8 mouse cellular contexts compared by ENCODE assay signal in the genomic region with DNA sequence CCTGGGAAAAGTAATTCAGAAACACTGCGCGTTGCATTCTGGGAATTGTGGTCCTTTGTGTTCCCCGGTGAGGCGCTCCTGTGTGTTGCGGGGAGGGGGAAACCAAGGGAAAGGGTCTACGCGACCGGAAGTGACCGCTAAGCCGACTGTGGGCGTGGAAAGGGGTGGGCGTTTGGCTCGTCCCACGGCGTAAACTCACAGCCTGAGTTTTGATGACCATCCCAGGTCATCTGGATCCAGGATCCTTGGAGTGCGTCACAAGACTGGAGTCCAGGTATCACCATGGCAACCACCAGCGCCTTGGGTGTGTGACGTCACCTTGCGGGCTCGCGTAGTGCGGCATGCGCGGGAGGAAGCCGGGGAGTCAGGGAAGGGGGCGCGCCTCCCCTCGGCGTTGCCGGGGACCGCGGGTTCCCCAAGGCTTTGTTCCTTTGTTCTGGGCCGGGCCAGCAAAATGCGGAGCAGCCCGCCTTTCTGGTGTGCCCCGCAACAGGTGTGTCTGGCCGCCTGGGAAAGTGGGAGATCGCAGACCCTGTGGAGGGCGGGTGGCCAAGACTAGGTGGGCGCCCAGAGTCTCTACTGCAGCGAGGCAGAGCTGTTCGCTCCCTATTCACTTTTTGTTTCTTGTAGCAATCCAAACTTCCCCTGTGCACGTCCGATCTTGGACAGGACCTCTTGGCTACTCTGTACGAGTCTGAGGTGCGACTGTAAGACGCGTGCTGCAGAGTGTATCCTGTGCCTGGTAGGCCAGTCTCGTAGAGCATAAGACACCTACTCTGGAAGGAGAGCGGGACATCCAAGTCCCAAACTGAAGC. TPM values are rescaled to one million over a fixed set of nuclear protein-coding genes. Genes with fewer than 3 reads are reported as not detected.
DNase-seq lines count a peak whose midpoint lies in the region; ATAC-seq and TF ChIP-seq lines count a peak whose summit lies in the region.

TSS of gene Zfp184 (plus strand) at position 169 of the 815 bp plus-strand sequence.

- peak within 1 kb of the TSS; percentile 92 for H3K9ac ChIP-seq in forebrain, embryonic 11.5 days (ENCODE audit: low read length)
- H3K9ac ChIP-seq in heart, embryonic 16.5 days (ENCODE audit: low read length) = peak within 1 kb of the TSS; percentile 87
- H3K9ac ChIP-seq in liver, embryonic 14.5 days (replicated peaks) = peak within 1 kb of the TSS; percentile 68
- H3K9ac ChIP-seq in neural tube, embryonic 11.5 days (ENCODE audit: low read length) = peak within 1 kb of the TSS; percentile 70
- peak within 1 kb of the TSS; percentile 90 for H3K9ac ChIP-seq in stomach, embryonic 16.5 days (ENCODE audit: low read length)

- peaks cover 21% of the 10 kb centered on the region for H3K4me1 ChIP-seq in E14TG2a.4 (replicated peaks; ENCODE audit: low read depth, low read length)
- H3K4me1 ChIP-seq in forebrain, embryonic 11.5 days (replicated peaks; ENCODE audit: control insufficient read depth, insufficient read depth, low read length) = no peaks in the 10 kb centered on the region; the same call in 1 of the 2 replicates
- H3K4me1 ChIP-seq in heart, embryonic 16.5 days (ENCODE audit: control insufficient read depth, insufficient read depth, low read length) = 0 out of 2 replicates have a peak, but pooled peaks cover 5% of the 10 kb centered on the region
- peaks cover 0 to 6% of the 10 kb centered on the region in 2 experiments; a peak in 2 of 4 replicates for H3K4me1 ChIP-seq in liver, embryonic 14.5 days (replicated peaks; ENCODE audit: control insufficient read depth in 2 of 2, insufficient read depth in 2 of 2, low read length in 1 of 2)
- H3K4me1 ChIP-seq in neural tube, embryonic 11.5 days (ENCODE audit: control insufficient read depth, insufficient read depth, low read length) = peaks cover 4% of the 10 kb centered on the region
- H3K4me1 ChIP-seq in stomach, embryonic 16.5 days (ENCODE audit: control insufficient read depth, insufficient read depth, low read length) = no peaks in the 10 kb centered on the region

- no peak for TF ChIP-seq CTCF in E14TG2a.4 (conservative IDR thresholded peaks at IDR 0.05; ENCODE audit: low read length)
- TF ChIP-seq CTCF in liver, embryonic 14.5 days (IDR thresholded peaks at IDR 0.05; ENCODE audit: low read depth) = 0 out of 2 replicates have a peak, but pooled peaks have one; percentile 30

- ATAC-seq in forebrain, embryonic 11.5 days (replicated peaks; ENCODE audit: low FRiP score) = peak; percentile 94
- ATAC-seq in heart, embryonic 16.5 days (replicated peaks; ENCODE audit: extremely low read depth, insufficient read depth, low FRiP score) = peak; percentile 91
- ATAC-seq in liver, embryonic 14.5 days (ENCODE audit: insufficient read depth) = peak; percentile 55
- peak; percentile 89 for ATAC-seq in neural tube, embryonic 11.5 days (ENCODE audit: insufficient read depth, low FRiP score, low TSS enrichment)
- peak; percentile 90 for ATAC-seq in stomach, embryonic 16.5 days (ENCODE audit: insufficient read depth, low FRiP score)

- H3K9me3 ChIP-seq in E14TG2a.4 (ENCODE audit: low read length) = no peaks in the 10 kb centered on the region
- no peaks in the 10 kb centered on the region for H3K9me3 ChIP-seq in forebrain, embryonic 11.5 days (ENCODE audit: control insufficient read depth, low read length)
- no peaks in the 10 kb centered on the region for H3K9me3 ChIP-seq in heart, embryonic 16.5 days (replicated peaks; ENCODE audit: control insufficient read depth, low read length)
- H3K9me3 ChIP-seq in liver, embryonic 14.5 days (ENCODE audit: control insufficient read depth, low read length) = no peaks in the 10 kb centered on the region
- H3K9me3 ChIP-seq in neural tube, embryonic 11.5 days (ENCODE audit: control insufficient read depth, low read length) = no peaks in the 10 kb centered on the region
- no peaks in the 10 kb centered on the region for H3K9me3 ChIP-seq in stomach, embryonic 16.5 days (replicated peaks; ENCODE audit: control insufficient read depth, low read length)

- H3K4me3 ChIP-seq in E14TG2a.4 (replicated peaks; ENCODE audit: low read length) = peak within 1 kb of the TSS; percentile 92
- peak within 1 kb of the TSS; percentile 82 for H3K4me3 ChIP-seq in forebrain, embryonic 11.5 days (ENCODE audit: low read depth, low read length)
- H3K4me3 ChIP-seq in heart, embryonic 16.5 days (ENCODE audit: low read length) = peak within 1 kb of the TSS; percentile 81
- H3K4me3 ChIP-seq in liver, embryonic 14.5 days (ENCODE audit: insufficient read depth in 1 of 2, low read depth in 2 of 2, low read length in 2 of 2) = peak within 1 kb of the TSS; percentile 66 to 92
- peak within 1 kb of the TSS; percentile 87 for H3K4me3 ChIP-seq in neural tube, embryonic 11.5 days (ENCODE audit: low read depth, low read length)
- peak within 1 kb of the TSS; percentile 85 for H3K4me3 ChIP-seq in stomach, embryonic 16.5 days (replicated peaks; ENCODE audit: low read length)

- no peaks in the 10 kb centered on the region for H3K27me3 ChIP-seq in E14TG2a.4 (ENCODE audit: insufficient read depth, low read length)
- no peaks in the 10 kb centered on the region for H3K27me3 ChIP-seq in forebrain, embryonic 11.5 days (ENCODE audit: control insufficient read depth, insufficient read depth, low read length)
- H3K27me3 ChIP-seq in heart, embryonic 16.5 days (ENCODE audit: control insufficient read depth, insufficient read depth, low read length) = no peaks in the 10 kb centered on the region
- no peaks in the 10 kb centered on the region for H3K27me3 ChIP-seq in liver, embryonic 14.5 days (ENCODE audit: control insufficient read depth, insufficient read depth, low read length)
- no peaks in the 10 kb centered on the region for H3K27me3 ChIP-seq in neural tube, embryonic 11.5 days (ENCODE audit: control insufficient read depth, insufficient read depth, low read length)
- H3K27me3 ChIP-seq in stomach, embryonic 16.5 days (ENCODE audit: control insufficient read depth, insufficient read depth, low read length) = no peaks in the 10 kb centered on the region

- TF ChIP-seq EP300 in liver, embryonic 14.5 days (IDR thresholded peaks at IDR 0.05; ENCODE audit: low read depth) = no peak

- H3K36me3 ChIP-seq in E14TG2a.4 (ENCODE audit: insufficient read depth, low read length) = peaks cover 22% of the 10 kb centered on the region
- no peaks in the 10 kb centered on the region; the same call in 1 of the 2 replicates for H3K36me3 ChIP-seq in forebrain, embryonic 11.5 days (ENCODE audit: control insufficient read depth, insufficient read depth, low read length)
- H3K36me3 ChIP-seq in heart, embryonic 16.5 days (ENCODE audit: control insufficient read depth, insufficient read depth) = peaks cover 6% of the 10 kb centered on the region; the same call in 1 of the 2 replicates
- no peaks in the 10 kb centered on the region; the same call in 1 of the 2 replicates for H3K36me3 ChIP-seq in liver, embryonic 14.5 days (replicated peaks; ENCODE audit: control insufficient read depth, insufficient read depth, low read depth)
- H3K36me3 ChIP-seq in neural tube, embryonic 11.5 days (ENCODE audit: control insufficient read depth, insufficient read depth, low read length) = peaks cover 3% of the 10 kb centered on the region
- H3K36me3 ChIP-seq in stomach, embryonic 16.5 days (ENCODE audit: control insufficient read depth, insufficient read depth, low read length) = 0 out of 2 replicates have a peak, but pooled peaks cover 6% of the 10 kb centered on the region

- peak within 1 kb of the TSS; percentile 82 for H3K4me2 ChIP-seq in forebrain, embryonic 11.5 days (ENCODE audit: low read depth, low read length, severe bottlenecking)
- peak within 1 kb of the TSS; percentile 91 for H3K4me2 ChIP-seq in heart, embryonic 16.5 days (ENCODE audit: low read depth, low read length)
- H3K4me2 ChIP-seq in liver, embryonic 14.5 days (ENCODE audit: low read depth) = peak within 1 kb of the TSS; percentile 81
- H3K4me2 ChIP-seq in neural tube, embryonic 11.5 days (ENCODE audit: low read depth) = peak within 1 kb of the TSS; percentile 79
- peak within 1 kb of the TSS; percentile 62 for H3K4me2 ChIP-seq in stomach, embryonic 16.5 days (ENCODE audit: low read depth, low read length)

- peak within 1 kb of the TSS; percentile 81 for H3K27ac ChIP-seq in forebrain, embryonic 11.5 days (ENCODE audit: low read depth, low read length)
- peak within 1 kb of the TSS; percentile 69 for H3K27ac ChIP-seq in heart, embryonic 16.5 days (ENCODE audit: low read length)
- H3K27ac ChIP-seq in liver, embryonic 14.5 days = no peak within 1 kb of the TSS
- H3K27ac ChIP-seq in neural tube, embryonic 11.5 days (ENCODE audit: low read depth, low read length) = peak within 1 kb of the TSS; percentile 70
- peak within 1 kb of the TSS; percentile 77 for H3K27ac ChIP-seq in stomach, embryonic 16.5 days (ENCODE audit: low read length)

- under 1% methylated on average over 50 of the region's 50 CpGs for WGBS in forebrain, embryonic 11.5 days
- WGBS in heart, embryonic 16.5 days = under 1% methylated on average over 50 of the region's 50 CpGs
- WGBS in liver, embryonic 14.5 days (ENCODE audit: insufficient replicate concordance) = under 1% methylated on average over 50 of the region's 50 CpGs
- WGBS in neural tube, embryonic 11.5 days = under 1% methylated on average over 50 of the region's 50 CpGs
- WGBS in stomach, embryonic 16.5 days = under 1% methylated on average over 50 of the region's 50 CpGs

- peak; percentile 74 for DNase-seq in c-Kit-positive CD71-positive TER-119-negative erythroid progenitor cells, embryonic 14.5 days (ENCODE audit: low read depth)
- DNase-seq in forebrain, embryonic 11.5 days (ENCODE audit: low spot score) = peak; percentile 95
- peak; percentile 92 to 93 for DNase-seq in kidney, postnatal 36 days
- DNase-seq in liver, embryonic 14.5 days (ENCODE audit: low read depth in 3 of 3, low spot score in 3 of 3) = peak; percentile 61 to 70 (median 67)
- DNase-seq in neural tube, embryonic 11.5 days (ENCODE audit: low spot score) = peak; percentile 96

RNA-seq across cellular contexts. Expression of gene Zfp184, which starts in this region (rescaled TPM):
- 25.9 and 27.5 TPM in 2 replicates for polyA plus RNA-seq in forebrain, embryonic 11.5 days (2014; fragmentation: Nextera tagmentation; extraction: Ambion mirVana)
- 2.9 and 4.7 TPM in 2 replicates for polyA plus RNA-seq in heart, embryonic 16.5 days (2015; fragmentation: Nextera tagmentation; extraction: Ambion mirVana)
- 0.30 and 0.41 TPM in 2 replicates for polyA plus RNA-seq in liver, embryonic 14.5 days (2012; rRNA removed)
- 0.50 and 0.82 TPM in 2 replicates for polyA plus RNA-seq in liver, embryonic 14.5 days (2014; fragmentation: Nextera tagmentation; extraction: Ambion mirVana)
- polyA plus RNA-seq in neural tube, embryonic 11.5 days (2014; fragmentation: Nextera tagmentation; extraction: Ambion mirVana) = 22.1 and 25.9 TPM in 2 replicates
- polyA plus RNA-seq in stomach, embryonic 16.5 days (2015; fragmentation: Nextera tagmentation; extraction: Ambion mirVana) = 5.3 and 6.2 TPM in 2 replicates

Comparison
In these comparisons a context has a peak if more than half of its experiments do, and no peak if none do; other contexts are left out.
1. Peak in DNase-seq, ATAC-seq, H3K4me3 ChIP-seq, H3K9ac ChIP-seq and H3K4me2 ChIP-seq in liver, embryonic 14.5 days; RNA of the gene not detected or under 1 TPM.